Mouse (Mus musculus) E14TG2a.4 (cell line): ENCODE results near the gene Gtpbp1.

Source experiments
- H3K27me3 ChIP-seq: 2 replicates; pipeline ENCODE4 v1.6.1; 2014; ENCODE audit warnings: low read length, control low read depth; ENCODE audit not compliant: insufficient read depth
- H3K36me3 ChIP-seq: 2 replicates; pipeline ENCODE4 v1.6.1; 2014; ENCODE audit warnings: low read length, control low read depth; ENCODE audit not compliant: insufficient read depth
- H3K4me1 ChIP-seq: replicated peaks from 2 replicates; pipeline ENCODE4 v1.6.1; 2014; ENCODE audit warnings: low read depth, low read length, control low read depth
- H3K4me3 ChIP-seq: replicated peaks from 2 replicates; pipeline ENCODE4 v1.5.1; 2014; ENCODE audit warnings: mild to moderate bottlenecking, low read length
- H3K9me3 ChIP-seq: 2 replicates; pipeline ENCODE4 v1.6.1; 2014; ENCODE audit warnings: low read length, control low read depth
- CTCF ChIP-seq: conservative IDR thresholded peaks from 2 replicates; pipeline ENCODE4 v1.5.1; 2014; ENCODE audit warnings: low read length
- NANOG ChIP-seq: IDR thresholded peaks from 2 replicates; pipeline ENCODE4 v1.6.1; 2014; ENCODE audit warnings: borderline replicate concordance, low read length, mixed read lengths
- POU5F1 ChIP-seq: IDR thresholded peaks from 2 replicates; pipeline ENCODE4 v1.6.1; 2014; ENCODE audit warnings: low read length, borderline replicate concordance

The Gtpbp1 gene

DNA sequence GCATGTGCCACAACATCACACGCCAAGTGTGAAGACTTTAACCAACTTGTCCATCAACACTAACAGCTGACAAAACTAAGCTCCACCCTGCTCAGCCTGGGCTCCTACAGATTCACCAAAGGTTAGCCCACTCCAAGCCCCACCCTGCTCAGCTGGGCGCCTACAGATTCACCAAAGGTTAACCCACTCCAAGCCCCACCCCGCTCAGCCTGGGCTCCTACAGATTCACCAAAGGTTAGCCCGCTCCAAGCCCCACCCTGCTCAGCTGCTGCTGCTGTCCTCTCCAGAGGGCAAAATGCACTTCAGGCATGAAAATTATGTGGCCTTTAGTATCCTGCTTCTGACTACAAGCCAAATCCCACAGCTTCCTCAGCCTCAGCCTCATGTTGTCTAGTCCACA lies 8.7 kb upstream of the Gtpbp1 start:
- no peak for TF ChIP-seq POU5F1
- no peaks in the 10 kb centered on the region for H3K9me3 ChIP-seq
- H3K4me1 ChIP-seq, result peaks cover 78% of the 10 kb centered on the region
- no peaks in the 10 kb centered on the region for H3K27me3 ChIP-seq
- peaks cover 79% of the 10 kb centered on the region for H3K36me3 ChIP-seq
- peak overlapping the region; percentile 26; the same call in 1 of the 2 replicates for H3K4me3 ChIP-seq

DNA sequence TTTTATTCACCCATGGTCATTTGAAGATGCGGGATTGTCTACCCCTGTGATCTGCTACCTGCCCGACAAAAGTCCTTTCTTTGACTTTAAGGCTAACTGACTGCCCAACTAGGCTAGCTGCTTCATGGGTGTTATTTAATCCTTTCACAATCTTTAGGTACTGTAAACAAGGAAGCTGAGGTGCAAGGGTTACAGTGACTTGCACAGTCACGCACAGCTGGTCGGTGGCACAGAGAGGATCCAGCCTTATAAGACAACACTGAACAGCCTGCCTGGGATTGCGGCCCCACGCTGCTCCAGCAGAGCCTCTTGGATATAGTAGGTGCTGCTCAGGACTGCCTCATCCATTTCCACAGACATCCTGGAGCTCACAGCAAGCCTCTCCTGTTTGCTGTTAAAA lies 7.5 kb upstream of the Gtpbp1 start:
- H3K9me3 ChIP-seq, result no peaks in the 10 kb centered on the region
- no peak for TF ChIP-seq NANOG
- peaks cover 67% of the 10 kb centered on the region for H3K36me3 ChIP-seq
- H3K27me3 ChIP-seq, result no peaks in the 10 kb centered on the region
- H3K4me1 ChIP-seq, result peaks cover 79% of the 10 kb centered on the region
- no peak overlapping the region for H3K4me3 ChIP-seq

DNA sequence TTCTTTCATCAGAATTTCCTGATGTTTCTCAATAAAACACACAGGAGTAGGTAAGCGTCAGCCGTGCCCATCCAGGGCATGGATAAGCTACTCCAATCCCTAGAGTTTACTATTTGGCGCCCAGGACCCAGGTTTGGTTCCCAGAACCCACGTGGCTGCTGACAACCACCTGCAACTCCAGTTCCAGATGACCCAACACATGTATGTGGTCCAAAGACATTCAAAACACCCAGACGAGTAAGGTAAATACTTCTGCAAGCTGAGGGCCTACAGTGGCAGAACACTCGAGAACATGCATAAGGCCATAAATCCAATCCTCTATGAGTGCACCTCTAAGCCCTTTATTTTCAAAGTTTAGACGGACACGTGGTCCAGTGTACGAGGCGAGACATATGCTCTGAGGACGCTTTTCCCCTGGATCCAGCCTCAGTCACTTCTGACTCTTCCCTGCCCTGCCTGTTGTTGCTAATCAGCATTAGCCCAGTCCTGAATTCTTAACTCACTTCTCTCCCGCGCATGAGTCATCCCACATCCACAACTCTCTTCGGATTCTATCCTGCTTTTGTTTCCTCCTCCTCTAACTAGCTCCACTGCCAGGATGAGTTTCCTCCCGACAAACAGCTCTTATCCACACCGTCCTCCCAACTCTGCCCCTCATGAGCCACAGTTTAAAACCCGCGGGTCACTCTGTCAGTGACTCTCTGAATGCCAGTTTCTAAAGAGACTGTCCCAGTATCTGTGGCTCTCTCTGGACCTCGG lies 6.8 kb upstream of the Gtpbp1 start:
- Histone ChIP-seq H3K9me3 (no peaks in the 10 kb centered on the region), H3K4me1 (peaks cover 82% of the 10 kb centered on the region), H3K4me3 (no peak overlapping the region), H3K27me3 (no peaks in the 10 kb centered on the region), H3K36me3 (peaks cover 64% of the 10 kb centered on the region)
- TF ChIP-seq CTCF, result no peak
- no peak for TF ChIP-seq NANOG
- no peak for TF ChIP-seq POU5F1

DNA sequence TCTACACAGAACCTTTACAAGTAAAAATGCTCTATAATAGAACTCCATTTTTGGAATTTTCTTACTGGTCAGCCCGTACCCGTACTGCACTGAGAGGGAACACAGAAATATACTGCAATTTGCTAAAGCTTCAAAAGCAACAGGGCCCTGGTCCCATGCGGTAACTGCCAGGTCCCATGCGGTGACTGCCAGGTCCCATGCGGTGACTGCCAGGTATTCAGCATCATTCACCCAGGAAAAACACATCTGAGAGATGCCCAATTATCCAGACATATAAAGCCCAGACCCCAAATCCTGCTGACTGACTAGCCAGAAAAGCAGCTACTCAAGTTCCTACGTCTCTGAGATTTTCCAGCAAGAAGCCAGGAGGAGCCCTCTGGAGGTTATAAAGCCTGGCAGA lies 6.0 kb upstream of the Gtpbp1 start:
- H3K36me3 ChIP-seq, result peaks cover 58% of the 10 kb centered on the region
- no peaks in the 10 kb centered on the region for H3K27me3 ChIP-seq
- peaks cover 83% of the 10 kb centered on the region for H3K4me1 ChIP-seq
- H3K4me3 ChIP-seq, result peak overlapping the region; percentile 10; the same call in 1 of the 2 replicates
- TF ChIP-seq CTCF, result no peak
- no peak for TF ChIP-seq POU5F1
- no peak for TF ChIP-seq NANOG
- H3K9me3 ChIP-seq, result no peaks in the 10 kb centered on the region

DNA sequence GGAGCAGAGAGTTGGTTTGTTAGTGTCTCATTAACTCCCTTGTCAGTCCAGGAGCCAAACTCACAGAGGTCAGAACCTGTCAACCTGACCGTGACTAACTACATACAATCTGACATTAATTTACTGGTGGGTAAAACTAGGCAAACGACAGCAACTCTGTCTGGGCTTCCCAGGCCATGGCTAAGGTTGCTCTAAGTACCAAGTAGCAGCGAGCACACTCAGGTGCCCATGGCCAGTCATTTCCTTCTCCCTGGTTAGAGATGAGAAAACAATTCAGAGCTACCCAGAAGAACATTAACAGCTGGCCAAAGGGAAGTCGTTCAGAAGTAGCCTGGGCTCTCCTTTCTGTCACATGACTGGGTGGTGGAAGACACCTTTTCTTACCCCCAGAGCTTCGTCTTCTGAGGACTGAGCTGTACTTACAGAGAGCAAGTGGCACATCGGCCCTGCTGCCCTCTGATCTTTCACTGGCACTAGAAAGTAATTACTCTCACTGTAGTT lies 5.5 kb upstream of the Gtpbp1 start:
- peaks cover 86% of the 10 kb centered on the region for H3K4me1 ChIP-seq
- H3K27me3 ChIP-seq, result no peaks in the 10 kb centered on the region
- TF ChIP-seq NANOG (no peak), POU5F1 (no peak), CTCF (no peak)
- H3K36me3 ChIP-seq, result peaks cover 55% of the 10 kb centered on the region
- peak overlapping the region; percentile 10; the same call in 1 of the 2 replicates for H3K4me3 ChIP-seq
- H3K9me3 ChIP-seq, result no peaks in the 10 kb centered on the region

DNA sequence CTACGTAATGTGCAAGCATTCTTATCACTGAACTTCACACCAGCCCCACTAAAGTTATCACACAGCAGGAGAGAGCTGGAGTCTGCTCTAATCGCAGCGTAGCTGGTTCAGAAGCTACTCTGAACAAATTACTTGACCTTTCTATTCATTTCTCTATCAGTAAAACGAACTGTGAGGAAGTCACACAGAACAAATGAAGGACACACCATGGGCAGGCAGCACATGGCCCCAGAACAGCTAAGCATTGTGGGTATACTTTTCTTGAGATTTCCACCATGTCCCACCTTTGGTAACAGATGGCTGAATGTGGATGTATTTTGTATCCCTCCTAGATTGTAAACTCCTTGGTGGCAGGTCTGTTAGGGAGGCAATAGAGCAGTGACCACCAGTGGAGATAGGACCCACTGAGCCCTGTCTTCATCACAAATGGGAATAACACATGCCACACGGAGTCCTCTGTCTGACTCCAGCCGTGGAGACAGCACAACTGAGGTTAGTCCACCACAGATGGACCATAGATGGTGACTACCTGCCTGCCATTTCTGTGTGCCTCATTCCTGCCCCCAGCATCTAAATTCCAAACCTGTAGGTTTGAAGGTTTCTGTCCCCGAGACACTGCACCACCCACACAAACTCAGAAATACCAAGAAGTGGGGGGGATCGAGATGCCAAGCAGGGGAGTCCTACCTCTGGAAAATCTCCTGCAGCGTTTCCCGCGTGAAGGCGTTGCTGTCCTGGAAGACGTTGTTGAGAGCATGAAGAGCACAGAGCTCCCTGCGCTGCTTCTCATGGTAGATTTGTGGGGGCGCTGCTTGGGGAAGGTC lies 4.4 kb upstream of the Gtpbp1 start:
- TF ChIP-seq NANOG, result no peak
- no peak for TF ChIP-seq POU5F1
- TF ChIP-seq CTCF, result no peak
- Histone ChIP-seq H3K4me3 (peak overlapping the region; percentile 93), H3K27me3 (no peaks in the 10 kb centered on the region), H3K4me1 (peaks cover 75% of the 10 kb centered on the region), H3K9me3 (no peaks in the 10 kb centered on the region), H3K36me3 (peaks cover 46% of the 10 kb centered on the region)

DNA sequence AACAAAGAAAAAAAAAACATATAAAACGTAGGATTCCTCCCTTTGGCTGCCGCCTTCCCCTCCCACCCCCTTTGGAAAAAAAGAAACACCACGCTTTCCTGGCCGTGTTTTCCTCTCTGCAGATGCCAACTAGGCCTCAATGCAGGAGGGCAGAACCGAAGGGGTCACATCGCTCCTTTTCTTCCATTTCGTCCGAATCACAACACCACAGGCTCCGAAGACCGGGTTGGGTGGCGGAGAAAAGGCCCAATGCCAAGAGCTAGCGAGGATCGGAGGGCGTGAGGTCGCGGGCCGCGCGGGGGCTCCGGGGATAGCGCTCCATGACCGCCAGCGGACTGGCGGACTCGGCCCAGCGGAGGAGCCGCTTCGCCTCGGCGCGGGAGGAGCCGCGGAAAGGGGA lies 3.5 kb upstream of the Gtpbp1 start:
- no peaks in the 10 kb centered on the region for H3K27me3 ChIP-seq
- H3K36me3 ChIP-seq, result peaks cover 43% of the 10 kb centered on the region
- H3K4me1 ChIP-seq, result peaks cover 74% of the 10 kb centered on the region
- peak overlapping the region; percentile 93 for H3K4me3 ChIP-seq
- H3K9me3 ChIP-seq, result no peaks in the 10 kb centered on the region
- TF ChIP-seq CTCF (no peak), POU5F1 (no peak), NANOG (no peak)

DNA sequence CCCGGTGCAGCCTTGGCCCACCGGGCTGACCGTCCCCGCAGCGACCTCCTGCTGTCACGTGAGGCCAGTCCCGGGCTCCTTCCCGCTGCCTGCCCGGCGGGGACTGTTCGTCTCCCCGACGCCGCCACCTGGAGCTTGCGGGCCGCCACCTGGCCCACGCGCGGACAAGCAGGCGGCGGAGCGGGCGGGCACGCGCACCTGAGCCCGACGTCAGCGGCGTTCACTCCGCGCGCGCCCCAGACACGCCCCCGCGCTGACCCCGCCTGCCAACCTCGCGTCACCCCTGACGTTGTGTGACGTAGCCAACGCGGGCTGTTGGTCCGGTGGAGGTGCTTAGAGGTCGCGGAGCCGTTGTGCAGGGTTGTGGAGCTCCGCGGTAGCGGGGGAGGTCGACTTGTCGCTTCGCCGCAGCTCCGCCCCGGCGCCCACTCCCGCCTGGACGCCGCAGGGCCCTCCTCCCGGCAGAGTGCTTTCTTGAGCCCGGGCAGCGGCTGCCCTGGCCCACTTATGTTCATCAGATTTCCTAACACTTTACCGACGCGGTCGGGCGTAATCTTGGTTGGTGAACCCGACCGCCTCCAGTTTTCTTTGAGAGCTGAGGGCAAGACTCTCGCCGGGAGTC lies 2.9 kb upstream of the Gtpbp1 start, which contains the start of gene Josd1:
Josd1 (minus strand) TSS at position 274 of the 622 bp plus-strand sequence.
- TF ChIP-seq CTCF, result no peak
- TF ChIP-seq NANOG, result no peak
- TF ChIP-seq POU5F1, result no peak
- Histone ChIP-seq H3K27me3 (no peaks in the 10 kb centered on the region), H3K4me1 (peaks cover 74% of the 10 kb centered on the region), H3K36me3 (peaks cover 41% of the 10 kb centered on the region), H3K9me3 (no peaks in the 10 kb centered on the region), H3K4me3 (peak within 1 kb of the TSS; percentile 93)
